Mouse (Mus musculus) liver, embryonic 14.5 days (tissue): ENCODE measurements at regions not wholly inside any gene's neighbourhood (a gene's known extent, or its start where the extent isn't known, plus 50 kb on each side); places are given as distances from the start of the nearest gene placed in this dataset.
A peak's percentile ranks its signal among the peaks of the same experiment; 100 is the strongest.

ENCODE experiments used
- ATAC-seq: fragments of 200-750 bp; cut with Nextera tagmentation; 2 replicates; pipeline ENCODE4 v1.8.0; 2017; ENCODE audit warnings: moderate number of reproducible peaks, mild to moderate bottlenecking, moderate library complexity; ENCODE audit not compliant: insufficient read depth
- DNase-seq, 3 experiments: peaks; one replicate each; pipeline ENCODE4 v3.0.0-alpha.2; 2012 to 2013; ENCODE audit warnings: low read depth in 3 of 3, low spot score in 3 of 3
- H3K27ac ChIP-seq: fragments of 300-500 bp; sonication (generic); 2 replicates; pipeline ENCODE4 v1.5.1; 2014; ENCODE audit warnings: moderate library complexity, mild to moderate bottlenecking, control low read depth, inconsistent platforms
- H3K27me3 ChIP-seq: fragments of 300-500 bp; sonication (generic); 2 replicates; pipeline ENCODE4 v1.6.1; 2014; ENCODE audit warnings: mild to moderate bottlenecking, low read length, moderate library complexity; ENCODE audit not compliant: control insufficient read depth, insufficient read depth
- H3K36me3 ChIP-seq: fragments of 300-500 bp; sonication (generic); replicated peaks from 2 replicates; pipeline ENCODE4 v1.6.1; 2014; ENCODE audit warnings: low read depth; ENCODE audit not compliant: control insufficient read depth, insufficient read depth
- H3K4me1 ChIP-seq, 2 experiments: fragments of 200-500 bp in 1 of 2; fragments of 300-500 bp in 1 of 2; sonication (generic) in 1 of 2; replicated peaks; 2 replicates each; pipeline ENCODE4 v1.6.1; 2012 to 2014; ENCODE audit warnings: antibody characterized with exemption in 1 of 2, inconsistent platforms in 1 of 2, low read length in 1 of 2; ENCODE audit not compliant: control insufficient read depth in 2 of 2, insufficient read depth in 2 of 2
- H3K4me2 ChIP-seq: fragments of 300-500 bp; sonication (generic); 2 replicates; pipeline ENCODE4 v1.6.1; 2014; ENCODE audit warnings: low read depth, mild to moderate bottlenecking, control low read depth, moderate library complexity
- H3K4me3 ChIP-seq, 2 experiments: fragments of 200-500 bp in 1 of 2; fragments of 300-500 bp in 1 of 2; sonication (generic) in 1 of 2; 2 replicates each; pipeline ENCODE4 v1.5.1; 2012 to 2014; ENCODE audit warnings: low read depth in 2 of 2, low read length in 2 of 2, mild to moderate bottlenecking in 2 of 2, control low read depth in 1 of 2, inconsistent platforms in 1 of 2, moderate library complexity in 1 of 2; ENCODE audit not compliant: insufficient read depth in 1 of 2
- H3K9ac ChIP-seq: fragments of 300-500 bp; sonication (generic); replicated peaks from 2 replicates; pipeline ENCODE4 v1.6.1; 2014; ENCODE audit warnings: mild to moderate bottlenecking, control low read depth, moderate library complexity
- H3K9me3 ChIP-seq: fragments of 300-500 bp; sonication (generic); 2 replicates; pipeline ENCODE4 v1.6.1; 2016; ENCODE audit warnings: low read length, mixed read lengths; ENCODE audit not compliant: control insufficient read depth
- CTCF ChIP-seq: IDR thresholded peaks from 2 replicates; pipeline ENCODE4 v1.5.1; 2016; ENCODE audit warnings: antibody characterized with exemption, low read depth, control low read depth
- EP300 ChIP-seq: IDR thresholded peaks from 2 replicates; pipeline ENCODE4 v1.6.1; 2016; ENCODE audit warnings: antibody characterized with exemption, low read depth
- WGBS: fragments of 180-500 bp; shearing (Covaris S2); extraction: QIAGEN DNeasy Blood & Tissue Kit; methylation state at CpG from one replicate; pipeline ENCODE4 v1.1.7; 2014; ENCODE audit not compliant: insufficient replicate concordance; 5-methylcytosine and 5-hydroxymethylcytosine counted together

DNA sequence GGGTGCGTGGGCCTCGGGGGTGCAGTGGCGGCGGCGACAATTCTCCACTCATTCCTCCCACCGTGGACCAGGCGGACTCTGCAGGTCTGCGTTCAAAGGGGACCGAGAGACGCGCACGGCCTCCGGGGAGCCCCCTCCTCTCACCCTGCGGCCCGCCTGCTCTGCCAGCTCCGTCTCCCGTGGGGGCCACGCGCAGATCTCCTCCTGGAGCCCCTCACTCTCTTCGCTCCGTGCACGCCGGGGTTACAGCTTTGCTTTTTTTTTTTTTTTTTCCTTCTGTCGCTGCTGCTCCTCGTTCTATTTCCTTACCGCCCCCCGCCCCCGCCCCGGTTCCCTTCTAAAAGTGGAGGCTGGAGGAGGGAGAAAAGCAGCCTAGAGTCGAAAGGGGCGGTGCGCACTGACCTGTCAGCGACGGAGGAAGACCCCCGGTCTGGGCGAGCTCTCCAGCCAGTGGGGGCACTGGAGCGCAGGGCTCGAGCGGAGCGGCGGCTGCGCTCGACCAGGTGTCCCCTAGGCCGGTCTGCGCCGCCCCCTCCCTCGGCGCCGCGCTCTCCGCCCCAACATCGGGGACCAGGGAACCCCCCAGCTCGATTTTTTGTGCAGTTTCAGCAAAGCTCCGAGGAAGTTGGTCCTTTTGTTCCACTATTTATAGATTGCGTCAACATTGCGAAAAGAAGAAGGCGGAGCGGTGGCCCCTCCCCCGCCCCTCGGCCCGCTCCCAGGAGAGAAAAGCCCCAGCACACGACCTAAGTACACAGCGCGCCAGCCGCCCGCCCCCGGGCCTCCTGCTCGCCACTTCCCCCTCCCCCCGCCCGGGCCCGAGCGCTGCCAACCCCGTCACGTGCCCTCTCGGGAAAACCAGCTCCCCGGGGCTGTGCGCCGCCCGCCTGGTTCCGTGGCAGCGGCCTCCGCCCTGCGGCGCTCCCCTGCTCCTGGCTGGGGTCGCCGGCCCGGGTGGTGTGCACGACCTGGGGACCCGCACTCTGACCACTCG is 74.7 kb downstream of the Kcnrg start:
- under 1% methylated on average over 86 of the region's 90 CpGs for WGBS
- peaks cover 16 to 25% of the 10 kb centered on the region in 2 experiments for H3K4me1 ChIP-seq
- no peaks in the 10 kb centered on the region for H3K9me3 ChIP-seq
- H3K36me3 ChIP-seq = peaks cover under 1% of the 10 kb centered on the region
- H3K4me2 ChIP-seq = peak overlapping the region; percentile 99
- H3K27me3 ChIP-seq = peaks cover 33% of the 10 kb centered on the region
- peak overlapping the region; percentile 99 for H3K9ac ChIP-seq
- peak overlapping the region; percentile 94 for H3K27ac ChIP-seq
- ATAC-seq = peak; percentile 74
- DNase-seq = peak; percentile 71 to 80 (median 74)
- TF ChIP-seq EP300 = peak; percentile 15; the same call in 1 of the 2 replicates
- no peak for TF ChIP-seq CTCF
- peak overlapping the region; percentile 81 to 95 for H3K4me3 ChIP-seq

DNA sequence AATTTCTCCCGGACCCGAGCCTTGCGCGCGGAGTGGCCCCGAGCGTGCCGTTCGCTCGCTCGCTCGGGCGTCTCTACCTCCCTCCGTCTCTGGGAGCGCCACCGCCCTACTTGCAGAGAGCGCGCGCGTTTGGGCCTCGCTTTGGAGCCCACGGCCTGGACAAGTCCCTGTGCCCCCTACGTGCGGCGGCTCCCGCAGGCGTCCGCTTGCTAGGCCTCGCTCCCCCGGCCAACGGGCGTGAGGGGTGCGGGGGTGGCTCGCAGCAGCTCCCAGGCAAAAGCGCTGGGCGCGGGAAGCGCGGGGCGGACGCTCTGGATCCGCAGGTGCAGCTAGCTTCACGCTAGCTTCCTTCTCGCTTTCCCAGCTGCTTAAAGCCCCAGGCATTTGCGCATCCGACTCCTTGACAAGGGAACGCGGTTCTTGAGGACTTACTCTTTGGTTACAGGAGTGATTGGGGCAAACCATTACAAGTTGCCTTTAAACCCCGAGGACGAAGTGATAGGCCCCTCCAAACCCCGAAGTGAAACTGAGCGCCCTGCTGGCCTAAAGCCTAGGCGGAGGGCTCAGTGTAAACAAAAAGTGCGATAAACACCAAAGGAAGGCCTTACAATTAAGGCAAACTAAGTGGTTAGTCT is 75.6 kb downstream of the Kcnrg start:
- under 1% methylated on average over 54 of the region's 54 CpGs for WGBS
- Histone ChIP-seq H3K9ac (peak overlapping the region; percentile 99), H3K36me3 (no peaks in the 10 kb centered on the region), H3K27ac (peak overlapping the region; percentile 94), H3K27me3 (peaks cover 42% of the 10 kb centered on the region), H3K4me1 (peaks cover 16 to 25% of the 10 kb centered on the region in 2 experiments), H3K4me3 (peak overlapping the region; percentile 81 to 95), H3K4me2 (peak overlapping the region; percentile 99), H3K9me3 (no peaks in the 10 kb centered on the region)
- DNase-seq = peak; percentile 53 to 66 (median 57)
- peak; percentile 67 for ATAC-seq
- 0 out of 2 replicates have a peak, but pooled peaks have one; percentile 15 for TF ChIP-seq EP300
- TF ChIP-seq CTCF = 0 out of 2 replicates have a peak, but pooled peaks have one; percentile 34

DNA sequence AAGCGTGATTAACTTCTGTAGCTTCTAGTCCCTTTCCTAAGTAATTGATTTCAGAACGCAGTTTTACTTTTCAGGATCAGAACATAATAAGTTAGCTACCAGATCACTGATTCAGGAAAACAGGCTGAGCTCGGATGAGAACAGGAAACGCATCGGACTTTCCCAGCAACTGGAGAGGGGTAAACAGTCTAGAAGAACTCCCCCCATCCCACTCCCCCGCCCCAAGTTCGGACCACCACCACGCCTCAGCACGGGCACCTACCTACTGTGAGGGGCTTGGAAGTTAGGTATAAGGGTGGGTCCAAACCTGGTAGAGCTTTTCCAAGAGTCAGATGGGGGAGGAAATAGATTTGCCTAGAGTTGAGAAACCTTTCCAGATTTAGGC is 76.1 kb downstream of the Kcnrg start:
- Histone ChIP-seq H3K4me3 (peak overlapping the region; percentile 81 to 95), H3K4me2 (peak overlapping the region; percentile 99), H3K4me1 (peaks cover 16 to 25% of the 10 kb centered on the region in 2 experiments), H3K36me3 (no peaks in the 10 kb centered on the region), H3K9ac (peak overlapping the region; percentile 99), H3K9me3 (no peaks in the 10 kb centered on the region), H3K27ac (peak overlapping the region; percentile 94), H3K27me3 (peaks cover 45% of the 10 kb centered on the region)
- TF ChIP-seq EP300 (no peak), CTCF (no peak)
- DNase-seq = no peak
- no peak for ATAC-seq
- WGBS = 9% methylated on average over 9 of the region's 9 CpGs

DNA sequence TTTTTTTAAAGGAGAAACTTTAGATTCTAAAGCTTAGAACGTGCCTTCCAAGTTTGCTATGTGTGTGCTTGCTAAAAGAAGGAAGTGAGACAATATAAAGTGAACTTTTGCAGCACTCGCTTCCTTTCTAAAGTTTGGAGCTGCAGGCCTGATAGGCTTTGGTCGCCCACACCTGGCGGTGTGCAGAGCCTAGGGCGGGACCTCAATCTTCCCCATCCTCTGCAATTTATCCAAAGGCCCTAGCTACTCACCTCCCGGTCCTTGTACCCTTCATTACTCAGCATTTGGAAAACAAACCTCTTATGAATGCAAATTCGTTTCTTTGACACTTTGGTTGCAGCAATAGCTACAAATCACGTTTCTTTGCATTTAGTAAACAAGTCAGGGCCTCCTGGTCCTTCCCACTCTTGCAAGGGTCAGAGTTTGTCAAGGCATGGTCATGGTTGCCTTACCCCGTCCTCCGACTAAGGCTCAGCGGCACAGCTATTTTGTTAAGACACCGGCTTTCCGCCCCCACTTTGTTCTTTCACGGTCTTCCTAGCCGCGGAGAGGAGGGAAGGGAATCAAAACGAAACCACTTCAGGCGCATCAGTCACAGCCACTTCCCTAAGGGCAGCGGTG is 76.6 kb downstream of the Kcnrg start:
- TF ChIP-seq CTCF = no peak
- TF ChIP-seq EP300 = no peak
- H3K9ac ChIP-seq = peak overlapping the region; percentile 35
- peaks cover 50% of the 10 kb centered on the region for H3K27me3 ChIP-seq
- no peaks in the 10 kb centered on the region for H3K36me3 ChIP-seq
- 6% methylated on average over 19 of the region's 19 CpGs for WGBS
- peak overlapping the region; percentile 53 to 95 for H3K4me3 ChIP-seq
- H3K4me1 ChIP-seq = peaks cover 16 to 25% of the 10 kb centered on the region in 2 experiments
- no peak overlapping the region for H3K27ac ChIP-seq
- H3K4me2 ChIP-seq = peak overlapping the region; percentile 99
- ATAC-seq (no peak), DNase-seq (no peak)
- H3K9me3 ChIP-seq = no peaks in the 10 kb centered on the region
